Mouse (Mus musculus): ENCODE results near the gene Slc4a1. TPM values are rescaled to one million over a fixed set of nuclear protein-coding genes. Genes with fewer than 3 reads are reported as not detected.

The Slc4a1 gene
- polyA plus RNA-seq, 1 experiment from 2014 or later, result 5.0 TPM

- H3K4me1 ChIP-seq, result peaks cover 16% of the 10 kb centered on the region
- no peak overlapping the region for H3K9ac ChIP-seq
- H3K27me3 ChIP-seq, result no peaks in the 10 kb centered on the region; the same call in 1 of the 2 replicates
- no peak overlapping the region for H3K27ac ChIP-seq (replicated peaks)
- no peaks in the 10 kb centered on the region for H3K9me3 ChIP-seq (replicated peaks)
- H3K36me3 ChIP-seq, result no peaks in the 10 kb centered on the region
- 27% methylated on average over 2 of the region's 2 CpGs for WGBS
- H3K4me3 ChIP-seq (replicated peaks), result no peak overlapping the region
- ATAC-seq (ENCODE audit: insufficient number of reproducible peaks, low FRiP score, low TSS enrichment, low read depth), result no peak
- no peak overlapping the region for H3K4me2 ChIP-seq (replicated peaks)
Measured at GRCm38 (mm10) chr11:102373646-102374045, 7.6 kb upstream of the Slc4a1 start.

- H3K9ac ChIP-seq, result no peak overlapping the region
- peaks cover 16% of the 10 kb centered on the region for H3K4me1 ChIP-seq
- no peak overlapping the region for H3K4me3 ChIP-seq (replicated peaks)
- no peak overlapping the region for H3K27ac ChIP-seq (replicated peaks)
- no peaks in the 10 kb centered on the region; the same call in 1 of the 2 replicates for H3K27me3 ChIP-seq
- no peaks in the 10 kb centered on the region for H3K9me3 ChIP-seq (replicated peaks)
- no peak for ATAC-seq (ENCODE audit: insufficient number of reproducible peaks, low FRiP score, low TSS enrichment, low read depth)
- H3K4me2 ChIP-seq (replicated peaks), result no peak overlapping the region
- no peaks in the 10 kb centered on the region for H3K36me3 ChIP-seq
- WGBS, result 43% methylated on average over 14 of the region's 14 CpGs
Measured at GRCm38 (mm10) chr11:102372936-102373335, 6.9 kb upstream of the Slc4a1 start.

- 79% methylated on average over 12 of the region's 12 CpGs for WGBS
- Histone ChIP-seq H3K4me1 (peaks cover 16% of the 10 kb centered on the region), H3K27me3 (no peaks in the 10 kb centered on the region; the same call in 1 of the 2 replicates), H3K36me3 (no peaks in the 10 kb centered on the region), H3K9me3 (replicated peaks) (no peaks in the 10 kb centered on the region), H3K9ac (no peak overlapping the region), H3K4me3 (replicated peaks) (no peak overlapping the region), H3K4me2 (replicated peaks) (no peak overlapping the region), H3K27ac (replicated peaks) (no peak overlapping the region)
- ATAC-seq (ENCODE audit: insufficient number of reproducible peaks, low FRiP score, low TSS enrichment, low read depth), result no peak
Measured at GRCm38 (mm10) chr11:102371926-102372685, 6.1 kb upstream of the Slc4a1 start.

- no peak overlapping the region for H3K27ac ChIP-seq (replicated peaks)
- no peak overlapping the region for H3K9ac ChIP-seq
- H3K4me2 ChIP-seq (replicated peaks), result no peak overlapping the region
- H3K9me3 ChIP-seq (replicated peaks), result no peaks in the 10 kb centered on the region
- no peaks in the 10 kb centered on the region; the same call in 1 of the 2 replicates for H3K27me3 ChIP-seq
- peaks cover 2% of the 10 kb centered on the region; the same call in 1 of the 2 replicates for H3K4me1 ChIP-seq
- H3K36me3 ChIP-seq, result no peaks in the 10 kb centered on the region
- no peak for ATAC-seq (ENCODE audit: insufficient number of reproducible peaks, low FRiP score, low TSS enrichment, low read depth)
- no peak overlapping the region for H3K4me3 ChIP-seq (replicated peaks)
- WGBS, result 48% methylated on average over 7 of the region's 7 CpGs
Measured at GRCm38 (mm10) chr11:102370285-102370684, 4.3 kb upstream of the Slc4a1 start.

GRCm38 (mm10) chr11:102369263-102369662 is 3.3 kb upstream of the Slc4a1 start:
- H3K9ac ChIP-seq, result no peak overlapping the region
- WGBS, result 69% methylated on average over 4 of the region's 4 CpGs
- ATAC-seq (ENCODE audit: insufficient number of reproducible peaks, low FRiP score, low TSS enrichment, low read depth), result no peak
- H3K27ac ChIP-seq (replicated peaks), result no peak overlapping the region
- H3K4me1 ChIP-seq, result no peaks in the 10 kb centered on the region
- no peak overlapping the region for H3K4me2 ChIP-seq (replicated peaks)
- H3K9me3 ChIP-seq (replicated peaks), result no peaks in the 10 kb centered on the region
- H3K27me3 ChIP-seq, result no peaks in the 10 kb centered on the region; the same call in 1 of the 2 replicates
- H3K4me3 ChIP-seq (replicated peaks), result no peak overlapping the region
- no peaks in the 10 kb centered on the region for H3K36me3 ChIP-seq

GRCm38 (mm10) chr11:102368347-102368746 is 2.3 kb upstream of the Slc4a1 start:
- WGBS, result 71% methylated on average over 5 of the region's 5 CpGs
- no peak overlapping the region for H3K27ac ChIP-seq (replicated peaks)
- no peaks in the 10 kb centered on the region for H3K4me1 ChIP-seq
- no peaks in the 10 kb centered on the region for H3K9me3 ChIP-seq (replicated peaks)
- no peak overlapping the region for H3K4me2 ChIP-seq (replicated peaks)
- no peak overlapping the region for H3K9ac ChIP-seq
- H3K4me3 ChIP-seq (replicated peaks), result no peak overlapping the region
- no peaks in the 10 kb centered on the region; the same call in 1 of the 2 replicates for H3K27me3 ChIP-seq
- H3K36me3 ChIP-seq, result no peaks in the 10 kb centered on the region
- ATAC-seq (ENCODE audit: insufficient number of reproducible peaks, low FRiP score, low TSS enrichment, low read depth), result no peak

- H3K4me3 ChIP-seq (replicated peaks), result no peak overlapping the region
- no peaks in the 10 kb centered on the region for H3K4me1 ChIP-seq
- no peak for ATAC-seq (ENCODE audit: insufficient number of reproducible peaks, low FRiP score, low TSS enrichment, low read depth)
- H3K4me2 ChIP-seq (replicated peaks), result no peak overlapping the region
- 67% methylated on average over 9 of the region's 9 CpGs for WGBS
- H3K27ac ChIP-seq (replicated peaks), result no peak overlapping the region
- no peaks in the 10 kb centered on the region for H3K36me3 ChIP-seq
- H3K27me3 ChIP-seq, result no peaks in the 10 kb centered on the region; the same call in 1 of the 2 replicates
- H3K9ac ChIP-seq, result no peak overlapping the region
- H3K9me3 ChIP-seq (replicated peaks), result no peaks in the 10 kb centered on the region
Measured at GRCm38 (mm10) chr11:102367504-102368280, 1.7 kb upstream of the Slc4a1 start.

GRCm38 (mm10) chr11:102365699-102366098 is 304 bp downstream of the Slc4a1 start:
- Histone ChIP-seq H3K4me1 (no peaks in the 10 kb centered on the region), H3K9ac (no peak overlapping the region), H3K4me3 (replicated peaks) (no peak overlapping the region), H3K9me3 (replicated peaks) (no peaks in the 10 kb centered on the region), H3K36me3 (no peaks in the 10 kb centered on the region), H3K27ac (replicated peaks) (no peak overlapping the region), H3K27me3 (no peaks in the 10 kb centered on the region), H3K4me2 (replicated peaks) (no peak overlapping the region)
- 15% methylated on average over 4 of the region's 4 CpGs for WGBS
- no peak for ATAC-seq (ENCODE audit: insufficient number of reproducible peaks, low FRiP score, low TSS enrichment, low read depth)

- H3K9me3 ChIP-seq (replicated peaks), result no peaks in the 10 kb centered on the region
- no peak for ATAC-seq (ENCODE audit: insufficient number of reproducible peaks, low FRiP score, low TSS enrichment, low read depth)
Measured at GRCm38 (mm10) chr11:102364570-102365371, 1.2 kb downstream of the Slc4a1 start.

GRCm38 (mm10) chr11:102363623-102364022 is 2.4 kb downstream of the Slc4a1 start:
- Histone ChIP-seq H3K4me2 (replicated peaks) (no peak overlapping the region), H3K9me3 (replicated peaks) (no peaks in the 10 kb centered on the region), H3K27ac (replicated peaks) (no peak overlapping the region), H3K4me1 (no peaks in the 10 kb centered on the region), H3K36me3 (no peaks in the 10 kb centered on the region), H3K27me3 (no peaks in the 10 kb centered on the region), H3K4me3 (replicated peaks) (no peak overlapping the region), H3K9ac (no peak overlapping the region)
- ATAC-seq (ENCODE audit: insufficient number of reproducible peaks, low FRiP score, low TSS enrichment, low read depth), result no peak
- WGBS, result 74% methylated on average over 2 of the region's 2 CpGs

More at GRCm38 (mm10) chr11:102364570-102365371, 1.2 kb downstream of the Slc4a1 start:
- no peaks in the 10 kb centered on the region for H3K27me3 ChIP-seq
- no peak overlapping the region for H3K4me3 ChIP-seq (replicated peaks)
- H3K9ac ChIP-seq, result no peak overlapping the region
- H3K36me3 ChIP-seq, result no peaks in the 10 kb centered on the region
- no peak overlapping the region for H3K27ac ChIP-seq (replicated peaks)
- H3K4me1 ChIP-seq, result no peaks in the 10 kb centered on the region
- WGBS, result 54% methylated on average over 14 of the region's 14 CpGs
- no peak overlapping the region for H3K4me2 ChIP-seq (replicated peaks)
